Mouse (Mus musculus): ENCODE results near the gene Gdf7.

The Gdf7 gene
- long read RNA-seq, experiment 1 = 0 reads
- long read RNA-seq, experiment 2 = 0 reads

DNA sequence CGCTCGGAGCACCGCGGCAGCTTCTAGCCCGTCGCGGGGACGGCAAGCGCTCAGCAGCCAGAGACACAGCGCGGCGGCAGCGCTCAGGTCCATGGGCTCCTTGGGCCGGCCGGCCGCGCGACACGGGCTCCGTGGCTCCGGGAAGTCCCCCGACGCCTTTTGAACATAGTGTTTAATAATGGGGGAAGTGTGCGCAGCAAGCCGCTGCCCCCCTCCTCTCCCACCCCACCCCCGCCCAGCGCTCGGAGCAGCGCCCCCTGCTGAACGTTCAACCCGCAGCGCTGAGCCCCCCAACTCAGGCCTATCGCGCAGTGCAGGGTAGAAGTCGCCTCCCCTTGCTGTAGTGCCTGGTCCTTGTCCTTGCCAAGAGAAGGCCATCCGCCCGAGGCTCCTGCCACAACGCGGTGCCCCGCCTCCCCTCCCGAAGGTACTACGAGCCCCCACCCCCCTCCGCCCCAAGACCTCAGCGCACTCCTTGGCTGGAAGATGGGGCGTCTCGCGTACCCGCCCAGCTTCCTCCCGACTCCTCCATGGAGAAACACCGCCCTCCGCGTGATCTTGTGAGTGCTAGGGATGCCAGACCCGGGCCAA lies at the start of gene Gdf7:
Gene Gdf7 (minus strand): TSS at position 114 of the 591 bp plus-strand sequence.
- intact Hi-C loops (cut with DNase I) = no loop called here

- intact Hi-C loops (cut with DNase I) = no loop called here
Observed at GRCm38 (mm10) chr12:8351025-8351903, 49.5 kb upstream of the Gdf7 start.

GRCm38 (mm10) chr12:8348733-8349513 lies 47.2 kb upstream of the Gdf7 start:
- intact Hi-C loops (cut with DNase I) = no loop called here

- intact Hi-C loops (cut with DNase I) = no loop called here
Observed at GRCm38 (mm10) chr12:8347746-8348462, 46.1 kb upstream of the Gdf7 start.

GRCm38 (mm10) chr12:8345539-8345938 lies 43.8 kb upstream of the Gdf7 start:
- intact Hi-C loops (cut with DNase I) = no loop called here

DNA sequence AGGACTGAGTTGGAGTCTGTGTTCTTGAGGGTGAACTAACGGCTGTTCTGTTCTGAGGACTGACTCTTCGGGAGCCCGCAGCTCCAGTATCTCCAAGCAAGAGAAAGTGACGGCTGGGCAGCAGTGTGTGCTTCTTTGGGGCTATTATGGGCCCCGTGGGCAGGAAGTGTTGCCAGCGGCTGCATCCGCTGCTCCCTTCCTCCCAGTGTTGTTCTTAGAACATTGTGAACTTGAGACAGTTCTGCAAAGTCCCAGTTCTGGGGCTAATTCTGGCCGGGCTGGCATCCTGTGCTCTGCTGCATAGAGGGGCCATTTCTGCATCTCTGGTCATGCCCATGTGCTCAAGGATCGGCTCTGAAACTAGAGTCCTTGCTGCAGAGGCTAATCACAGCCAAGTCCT lies 43.1 kb upstream of the Gdf7 start:
- intact Hi-C loops (cut with DNase I) = no loop called here

DNA sequence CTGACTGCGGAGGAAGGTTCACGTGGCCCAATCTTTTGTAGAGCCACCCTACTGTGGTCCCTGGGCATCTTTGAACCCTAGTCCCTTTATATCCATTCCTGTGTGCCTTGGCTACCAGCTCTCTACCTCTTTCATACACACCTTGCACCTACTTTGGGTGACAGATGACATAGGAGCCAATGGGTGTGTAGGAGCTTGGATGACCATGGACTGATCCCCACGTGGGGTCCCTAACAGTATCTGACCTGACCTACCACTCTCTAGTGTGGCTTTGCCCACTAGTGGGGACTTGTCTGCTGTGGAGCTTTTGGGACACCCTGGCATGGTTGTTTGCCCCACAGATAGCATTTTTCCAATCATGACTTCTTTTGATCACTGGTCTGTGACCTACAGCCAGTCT lies 41.6 kb upstream of the Gdf7 start:
- intact Hi-C loops (cut with DNase I) = no loop called here

DNA sequence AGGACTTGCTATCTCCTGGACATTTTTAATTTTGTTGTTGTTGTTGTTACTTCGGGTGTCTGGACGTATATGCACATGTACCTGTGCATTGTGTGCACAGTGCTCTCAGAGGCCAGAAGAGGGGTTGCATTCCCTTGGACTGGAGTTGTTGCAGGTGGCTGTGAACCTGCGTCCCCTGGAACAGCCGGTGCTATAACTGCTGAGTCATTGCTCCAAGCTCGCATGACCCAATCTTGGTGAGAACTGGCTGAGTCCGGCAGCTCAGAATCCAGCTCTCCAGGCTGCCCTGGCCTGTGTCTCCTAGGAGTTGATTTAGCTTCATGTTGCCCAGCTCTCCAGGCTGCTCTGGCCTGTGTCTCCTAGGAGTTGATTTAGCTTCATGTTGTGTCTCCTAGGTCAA lies 39.3 kb upstream of the Gdf7 start:
- intact Hi-C loops (cut with DNase I) = no loop called here

GRCm38 (mm10) chr12:8339591-8340319 lies 38.0 kb upstream of the Gdf7 start:
- intact Hi-C loops (cut with DNase I) = no loop called here

DNA sequence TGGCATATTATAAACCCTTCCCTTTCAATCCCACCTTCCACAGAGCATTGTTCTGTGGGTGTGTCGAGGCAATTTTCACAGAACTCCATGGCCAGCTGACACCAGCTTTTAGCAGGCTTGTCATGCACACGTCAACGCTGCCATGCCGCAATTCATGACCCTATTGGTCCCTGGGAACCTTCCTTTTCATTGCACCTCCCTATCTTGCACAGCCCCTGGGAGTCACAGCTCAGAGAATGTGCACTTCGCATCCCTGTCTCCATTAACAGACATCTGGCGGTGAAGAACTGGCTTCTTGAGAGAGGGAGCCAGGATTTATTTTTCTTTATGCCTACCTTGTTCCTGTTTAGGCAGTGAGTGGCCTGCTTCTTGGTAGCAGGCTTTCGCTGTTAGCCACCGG lies 37.2 kb upstream of the Gdf7 start:
- intact Hi-C loops (cut with DNase I) = no loop called here

DNA sequence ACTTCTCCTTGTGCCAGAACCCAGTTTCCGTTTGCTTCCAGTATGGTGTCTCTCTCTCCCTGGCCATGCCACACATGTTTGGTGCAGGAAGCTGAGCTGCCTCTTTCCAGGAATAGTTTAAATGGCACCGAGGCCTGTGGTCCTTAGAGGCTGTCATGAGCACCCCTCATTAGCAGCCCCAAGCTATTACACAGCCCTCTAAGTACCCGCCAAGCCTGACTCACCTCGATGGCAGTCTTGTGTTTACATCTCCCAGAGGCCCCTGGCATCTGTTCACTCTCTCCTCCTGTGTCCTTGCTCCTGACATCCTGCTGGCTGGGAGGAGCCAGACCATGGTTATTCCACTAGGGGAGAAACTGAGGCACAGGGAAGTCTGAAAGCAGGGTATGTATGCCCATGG lies 36.7 kb upstream of the Gdf7 start:
- intact Hi-C loops (cut with DNase I) = no loop called here

- intact Hi-C loops (cut with DNase I) = no loop called here
Observed at GRCm38 (mm10) chr12:8337286-8338060, 35.7 kb upstream of the Gdf7 start.

- intact Hi-C loops (cut with DNase I) = no loop called here
Observed at GRCm38 (mm10) chr12:8336601-8337285, 35.0 kb upstream of the Gdf7 start.

DNA sequence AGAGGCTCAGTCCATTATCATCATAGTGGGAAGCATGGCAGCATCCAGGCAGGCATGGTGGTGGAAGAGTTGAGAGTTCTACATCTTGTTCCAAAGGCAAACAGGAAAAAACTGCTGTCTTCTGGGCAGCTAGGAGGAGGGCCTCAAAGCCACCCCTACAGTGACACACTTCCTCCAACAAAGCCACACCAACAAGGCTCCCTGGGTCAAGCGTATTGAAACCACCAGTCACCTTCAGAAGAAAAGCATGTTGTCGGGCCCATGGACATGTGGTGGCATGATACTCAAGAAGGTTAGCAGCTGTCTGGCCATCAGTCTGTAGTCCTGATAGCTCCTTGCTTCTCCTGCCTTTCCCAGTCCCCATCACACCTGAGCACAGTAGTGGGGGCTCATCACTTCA lies 33.7 kb upstream of the Gdf7 start:
- intact Hi-C loops (cut with DNase I) = no loop called here

DNA sequence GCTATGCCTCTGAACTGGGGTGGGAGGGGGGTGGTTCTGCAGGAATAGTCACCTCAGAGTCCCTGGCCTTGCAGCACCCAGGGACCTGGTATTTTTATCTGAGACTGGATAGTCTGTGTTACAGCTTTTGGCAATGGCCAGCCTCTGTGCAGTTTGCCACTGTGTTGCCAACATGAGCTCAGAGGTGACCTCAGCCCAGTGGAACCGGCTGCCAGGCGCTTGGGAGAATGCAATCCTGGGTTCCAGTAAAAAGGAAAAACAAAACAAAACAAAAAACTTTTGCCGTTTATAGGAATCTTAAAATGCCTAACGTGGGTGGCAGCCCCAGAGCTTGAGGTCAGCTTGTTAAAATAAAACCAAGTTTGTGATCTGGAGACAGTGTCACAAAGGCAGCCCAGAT lies 32.5 kb upstream of the Gdf7 start:
- intact Hi-C loops (cut with DNase I) = no loop called here

DNA sequence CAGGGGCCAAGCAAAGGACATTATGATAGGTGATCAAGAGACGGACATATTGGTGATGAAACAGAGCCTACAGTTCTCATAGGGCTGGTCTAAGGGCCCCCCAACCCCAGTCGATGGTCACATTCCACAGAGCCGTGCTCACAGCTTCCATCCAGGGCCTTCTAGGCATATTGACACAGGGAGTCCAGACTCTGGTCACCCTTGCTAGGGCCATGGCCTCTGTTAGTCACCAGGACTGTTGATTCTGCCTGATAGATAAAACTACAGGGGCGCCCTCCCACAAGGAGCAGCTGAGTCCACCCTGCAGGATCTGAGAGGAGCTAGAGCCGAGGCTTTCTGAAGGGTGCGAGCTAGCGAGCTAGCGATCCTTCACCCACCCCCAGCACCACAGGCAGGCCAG lies 31.9 kb upstream of the Gdf7 start:
- intact Hi-C loops (cut with DNase I) = no loop called here

GRCm38 (mm10) chr12:8332174-8332542 lies 30.4 kb upstream of the Gdf7 start:
- intact Hi-C loops (cut with DNase I) = no loop called here

DNA sequence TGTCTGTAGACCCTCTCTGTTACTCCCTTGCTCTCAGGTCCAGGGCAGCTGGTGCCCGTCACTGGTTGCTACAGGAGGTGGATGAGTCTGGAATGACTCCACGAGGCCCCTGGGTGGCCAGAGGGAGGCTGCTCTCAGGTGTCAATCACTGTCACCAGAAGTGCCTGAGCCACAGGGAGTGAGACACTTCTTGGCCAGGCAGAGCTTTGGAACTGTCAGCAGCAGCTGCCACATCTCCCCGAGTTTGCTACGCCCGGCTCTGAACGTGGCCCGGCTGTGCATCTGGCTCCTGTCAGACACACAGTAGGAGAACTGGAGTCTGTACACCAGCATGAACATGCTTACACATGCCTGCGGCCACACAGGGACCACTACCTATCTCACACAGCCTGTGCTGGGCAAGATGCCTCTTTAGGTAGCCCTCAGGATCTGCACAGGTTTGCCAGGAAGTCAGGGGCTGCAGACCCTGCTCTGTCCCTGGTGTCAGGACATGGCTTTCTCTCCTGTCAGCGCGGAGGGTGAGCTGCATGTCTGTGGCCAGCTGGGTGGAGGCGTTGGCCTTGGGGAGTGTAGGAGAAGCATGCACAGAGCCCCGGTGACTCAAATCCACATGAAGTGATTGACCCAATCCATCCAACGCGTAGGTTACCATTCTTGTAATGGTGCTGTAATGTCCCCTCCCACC lies 29.9 kb upstream of the Gdf7 start:
- intact Hi-C loops (cut with DNase I) = no loop called here

DNA sequence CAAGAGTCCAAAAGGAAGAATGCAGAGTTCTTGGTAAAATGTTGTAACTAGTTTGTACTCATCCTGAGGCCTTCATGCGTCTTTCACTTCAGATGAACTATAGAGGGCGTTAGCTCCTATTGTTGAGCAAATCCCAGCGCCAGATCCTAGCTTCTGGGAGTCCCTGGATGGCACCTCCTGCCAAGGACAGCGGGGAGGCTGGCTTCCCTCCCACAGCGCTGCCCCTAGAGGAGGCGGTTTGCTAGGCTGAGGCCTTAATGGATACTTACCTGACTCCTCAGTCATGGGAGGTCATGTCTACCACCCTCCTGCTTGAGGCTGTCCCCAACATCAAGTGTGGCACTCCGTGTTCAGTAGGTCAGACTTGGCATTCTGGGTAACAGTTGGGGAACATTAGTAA lies 27.5 kb upstream of the Gdf7 start:
- intact Hi-C loops (cut with DNase I) = no loop called here
